Mouse (Mus musculus): Measurements from ENCODE around the gene Dis3l. TPM values are rescaled to one million over a fixed set of nuclear protein-coding genes. Genes with fewer than 3 reads are reported as not detected.
A peak's percentile ranks its signal among the peaks of the same experiment; 100 is the strongest.
"Not testable (repeated sequence)": the region's sequence is repeated elsewhere in the genome, so short reads cannot be mapped to it uniquely, and the experiment has no call there.

Dis3l gene
- polyA plus RNA-seq, 1 experiment, result 16.9 TPM

DNA sequence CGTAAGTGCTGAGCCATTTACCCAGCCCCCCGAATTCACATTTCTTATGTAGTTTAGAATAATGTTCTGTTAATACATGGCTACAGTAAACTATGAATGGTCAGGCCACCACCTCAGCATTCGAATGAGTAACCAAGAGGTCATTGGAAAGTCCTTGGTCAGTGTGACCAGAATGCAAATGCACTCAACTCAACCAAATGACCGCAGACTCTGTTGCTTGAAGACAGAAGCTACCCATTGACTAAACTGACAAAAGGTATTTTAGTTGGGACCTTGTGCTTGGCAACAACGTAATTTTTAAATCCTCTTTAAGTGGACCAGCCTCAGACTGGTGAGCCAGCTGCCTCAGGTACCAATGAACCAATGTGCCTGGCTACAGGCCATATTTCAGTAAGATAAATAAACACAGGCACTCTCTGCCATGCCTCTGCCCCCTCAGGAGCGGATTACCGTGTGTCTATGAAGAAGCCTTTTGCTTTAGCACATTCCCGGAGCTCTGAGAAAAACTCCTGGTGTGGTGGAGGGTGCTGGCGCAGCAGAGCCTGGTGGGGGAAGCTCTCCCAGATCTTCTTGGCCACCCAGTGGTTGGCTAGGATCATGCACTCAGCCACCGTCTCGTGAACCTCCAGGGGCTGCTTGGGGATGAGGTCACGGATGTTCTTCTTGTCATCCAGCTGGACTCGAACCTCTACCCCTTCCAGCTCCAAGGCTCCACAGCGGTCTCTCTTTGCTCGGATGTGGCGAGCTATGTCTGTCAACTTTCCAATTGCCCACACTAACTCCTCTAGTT lies 29.9 kb downstream of the Dis3l start:
- no peak overlapping the region for H3K4me3 ChIP-seq (replicated peaks; ENCODE audit: control insufficient read depth, low read depth, low read length)
- TF ChIP-seq CTCF (IDR thresholded peaks at IDR 0.05; ENCODE audit: control insufficient read depth, insufficient read depth, low read length), result no peak; the same call in 1 of the 2 replicates
- no peak for TF ChIP-seq POLR2A (IDR thresholded peaks at IDR 0.05; ENCODE audit: borderline replicate concordance, control insufficient read depth, low read depth, low read length)
- H3K4me1 ChIP-seq (ENCODE audit: control insufficient read depth, insufficient read depth, low read length), result no peaks in the 10 kb centered on the region
- no peak overlapping the region for H3K27ac ChIP-seq (ENCODE audit: control insufficient read depth, insufficient read depth, low read depth, low read length, poor library complexity)
- WGBS, result 85% methylated on average over 16 of the region's 16 CpGs

DNA sequence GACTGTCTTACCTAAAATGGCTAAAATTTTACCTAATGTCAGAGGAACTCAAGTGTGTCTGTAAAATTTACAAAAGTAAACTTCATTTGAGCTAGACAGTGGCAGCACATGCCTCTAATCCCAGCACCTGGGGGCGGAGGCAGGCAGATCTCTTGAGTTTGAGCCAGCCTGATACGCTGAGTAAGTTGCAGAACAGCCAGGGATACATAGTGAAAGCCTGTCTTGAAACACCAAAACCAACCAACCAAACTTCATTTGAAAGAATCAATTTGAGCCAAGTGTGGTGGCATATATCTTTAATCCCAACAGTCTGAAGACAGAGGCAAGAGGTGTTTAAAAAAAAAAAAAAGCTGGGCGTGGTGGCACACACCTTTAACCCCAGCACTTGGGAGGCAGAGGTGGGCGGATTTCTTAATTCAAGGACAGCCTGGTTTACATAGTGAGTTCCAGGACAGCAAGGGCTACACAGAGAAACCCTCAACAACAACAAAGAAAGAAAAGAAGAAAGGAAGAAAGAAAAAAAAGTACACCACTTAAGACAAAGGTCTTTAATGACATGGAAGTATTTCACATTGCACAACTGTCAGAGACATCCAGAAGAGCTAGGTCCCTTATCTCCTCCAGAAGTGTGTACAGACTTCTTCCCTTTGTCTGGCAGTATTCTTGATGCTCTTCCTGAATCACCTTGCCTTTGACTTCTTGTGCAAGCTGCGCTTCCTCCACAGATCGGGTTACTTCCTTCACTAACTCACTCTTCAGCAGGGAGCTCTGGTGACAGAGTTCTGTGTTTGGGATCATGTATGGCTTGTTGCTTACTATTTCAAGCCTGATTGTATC lies 34.4 kb downstream of the Dis3l start:
- Histone ChIP-seq H3K27ac (ENCODE audit: control insufficient read depth, insufficient read depth, low read depth, low read length, poor library complexity) (no peak overlapping the region), H3K4me1 (ENCODE audit: control insufficient read depth, insufficient read depth, low read length) (no peaks in the 10 kb centered on the region), H3K4me3 (replicated peaks; ENCODE audit: control insufficient read depth, low read depth, low read length) (no peak overlapping the region)
- TF ChIP-seq POLR2A (IDR thresholded peaks at IDR 0.05; ENCODE audit: borderline replicate concordance, control insufficient read depth, low read depth, low read length) (no peak), CTCF (IDR thresholded peaks at IDR 0.05; ENCODE audit: control insufficient read depth, insufficient read depth, low read length) (no peak)
- WGBS, result 68% methylated on average over 6 of the region's 6 CpGs

DNA sequence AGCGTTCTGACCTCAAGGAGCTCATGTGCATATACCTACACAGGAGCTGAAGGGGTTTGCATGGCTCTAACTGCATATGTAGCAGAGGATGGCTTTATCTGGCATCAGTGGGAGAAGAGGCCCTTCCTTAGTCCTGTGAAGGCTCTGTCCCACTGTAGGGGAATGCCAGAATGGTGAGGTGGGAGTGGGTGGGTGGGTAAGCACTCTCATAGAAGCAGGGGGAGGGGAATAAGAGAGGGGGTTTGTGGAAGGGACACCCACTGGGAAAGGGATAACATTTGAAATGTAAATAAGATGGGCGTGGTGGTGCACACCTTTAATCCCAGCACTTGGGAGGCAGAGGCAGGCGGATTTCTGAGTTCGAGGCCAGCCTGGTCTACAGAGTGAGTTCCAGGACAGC lies 38.0 kb downstream of the Dis3l start:
- not testable (repeated sequence) for H3K4me3 ChIP-seq (replicated peaks; ENCODE audit: control insufficient read depth, low read depth, low read length); H3K4me1 ChIP-seq (ENCODE audit: control insufficient read depth, insufficient read depth, low read length); H3K27ac ChIP-seq (ENCODE audit: control insufficient read depth, insufficient read depth, low read depth, low read length, poor library complexity)
- 91% methylated on average over 4 of the region's 4 CpGs for WGBS

DNA sequence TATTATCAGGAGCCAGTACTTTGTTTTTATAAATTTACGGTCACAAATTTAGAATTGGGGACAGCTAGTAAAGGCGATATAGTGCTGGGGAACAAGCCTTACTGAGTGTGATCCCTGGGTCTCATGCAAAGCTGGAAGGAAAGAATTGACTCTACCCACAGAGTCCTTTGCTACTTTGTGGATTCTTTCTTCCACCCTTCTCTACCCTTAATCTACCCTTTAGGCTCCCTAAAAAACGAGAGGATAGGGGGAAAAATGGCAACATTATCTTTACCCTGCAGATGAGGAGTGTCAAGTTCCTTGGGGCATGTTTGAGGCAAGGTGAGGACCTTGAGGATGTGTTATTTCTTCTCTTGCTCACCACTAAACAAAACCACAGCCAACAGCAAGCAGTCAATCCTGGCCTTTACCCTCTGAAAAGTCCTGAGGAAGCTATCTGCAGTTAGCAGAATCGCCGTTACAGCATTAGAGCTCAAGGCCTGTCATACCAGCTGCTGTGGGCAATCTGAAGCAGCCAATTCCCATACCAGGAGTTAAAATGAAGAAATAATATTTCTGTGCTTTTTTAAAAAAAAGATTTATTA lies 58.6 kb downstream of the Dis3l start:
- 12% methylated on average over 5 of the region's 5 CpGs for WGBS
- TF ChIP-seq CTCF (IDR thresholded peaks at IDR 0.05; ENCODE audit: control insufficient read depth, insufficient read depth, low read length) (no peak), POLR2A (IDR thresholded peaks at IDR 0.05; ENCODE audit: borderline replicate concordance, control insufficient read depth, low read depth, low read length) (no peak)
- H3K27ac ChIP-seq (ENCODE audit: control insufficient read depth, insufficient read depth, low read depth, low read length, poor library complexity), result peak overlapping the region; percentile 43; the same call in 1 of the 2 replicates
- peaks cover 2% of the 10 kb centered on the region; the same call in 1 of the 2 replicates for H3K4me1 ChIP-seq (ENCODE audit: control insufficient read depth, insufficient read depth, low read length)
- H3K4me3 ChIP-seq (replicated peaks; ENCODE audit: control insufficient read depth, low read depth, low read length), result peak overlapping the region; percentile 50

DNA sequence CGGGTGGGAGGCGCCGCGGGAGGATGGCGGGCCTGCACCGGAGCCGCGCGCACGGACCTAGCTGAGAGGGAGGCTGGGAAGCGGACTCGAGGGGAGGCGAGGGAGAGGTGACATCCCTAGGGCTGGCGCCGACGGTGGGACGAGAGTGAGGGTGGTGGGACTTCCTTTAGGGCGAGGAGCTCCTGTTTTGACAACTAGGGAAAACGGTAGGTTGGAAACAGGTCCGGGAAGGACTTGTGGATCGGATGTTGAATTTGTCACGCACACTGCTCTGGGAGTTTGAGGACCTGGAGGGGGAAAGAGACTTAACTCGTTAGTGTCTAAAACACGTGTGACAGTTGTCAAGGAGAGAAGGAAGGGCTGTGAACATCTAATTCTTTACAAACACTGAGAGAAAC lies 59.3 kb downstream of the Dis3l start:
- H3K4me1 ChIP-seq (ENCODE audit: control insufficient read depth, insufficient read depth, low read length), result peaks cover 2% of the 10 kb centered on the region; the same call in 1 of the 2 replicates
- H3K27ac ChIP-seq (ENCODE audit: control insufficient read depth, insufficient read depth, low read depth, low read length, poor library complexity), result peak overlapping the region; percentile 76
- peak overlapping the region; percentile 87 for H3K4me3 ChIP-seq (replicated peaks; ENCODE audit: control insufficient read depth, low read depth, low read length)
- TF ChIP-seq POLR2A (IDR thresholded peaks at IDR 0.05; ENCODE audit: borderline replicate concordance, control insufficient read depth, low read depth, low read length) (no peak), CTCF (IDR thresholded peaks at IDR 0.05; ENCODE audit: control insufficient read depth, insufficient read depth, low read length) (no peak)
- WGBS, result 0% methylated on average over 24 of the region's 24 CpGs

DNA sequence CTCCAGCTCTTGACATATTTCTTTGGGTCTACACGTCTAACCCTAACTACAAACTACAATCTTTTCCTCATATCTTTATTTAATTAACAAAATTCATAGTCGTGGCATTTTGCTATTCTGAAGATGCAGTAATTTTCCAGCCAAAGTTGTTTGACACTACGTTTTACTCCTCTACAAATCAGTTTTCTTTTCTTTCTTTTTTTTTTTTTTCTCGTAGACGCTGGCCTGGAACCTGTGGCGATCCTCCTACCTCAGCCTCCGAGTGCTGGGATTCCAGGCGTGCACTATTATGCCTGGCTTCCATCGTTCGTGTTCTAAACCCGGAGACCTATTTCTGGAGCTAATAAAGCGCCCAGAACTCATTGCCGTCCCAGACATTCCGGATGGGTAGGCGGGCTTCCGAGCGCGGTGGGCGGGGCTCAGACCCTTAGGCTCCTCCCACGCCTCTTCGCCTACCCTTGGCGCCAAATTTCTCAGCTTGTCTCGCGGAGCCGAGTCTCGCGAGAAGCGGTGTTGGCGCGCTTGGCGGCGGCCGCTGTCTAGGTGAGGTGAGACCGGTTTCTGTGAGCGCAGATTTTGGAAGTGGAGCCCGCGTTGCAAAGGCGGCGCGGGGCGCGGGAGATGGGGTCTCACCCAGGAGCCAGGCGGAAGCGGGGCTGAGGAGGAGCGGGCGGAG lies 59.8 kb downstream of the Dis3l start, which contains the start of gene Tipin:
Tipin (plus strand) TSS at position 477 of the 676 bp plus-strand sequence.
- Histone ChIP-seq H3K4me3 (replicated peaks; ENCODE audit: control insufficient read depth, low read depth, low read length) (peak within 1 kb of the TSS; percentile 87), H3K27ac (ENCODE audit: control insufficient read depth, insufficient read depth, low read depth, low read length, poor library complexity) (peak within 1 kb of the TSS; percentile 76), H3K4me1 (ENCODE audit: control insufficient read depth, insufficient read depth, low read length) (peaks cover 2% of the 10 kb centered on the region; the same call in 1 of the 2 replicates)
- WGBS, result under 1% methylated on average over 46 of the region's 46 CpGs
- TF ChIP-seq POLR2A (IDR thresholded peaks at IDR 0.05; ENCODE audit: borderline replicate concordance, control insufficient read depth, low read depth, low read length) (peak; percentile 97), CTCF (IDR thresholded peaks at IDR 0.05; ENCODE audit: control insufficient read depth, insufficient read depth, low read length) (no peak)

DNA sequence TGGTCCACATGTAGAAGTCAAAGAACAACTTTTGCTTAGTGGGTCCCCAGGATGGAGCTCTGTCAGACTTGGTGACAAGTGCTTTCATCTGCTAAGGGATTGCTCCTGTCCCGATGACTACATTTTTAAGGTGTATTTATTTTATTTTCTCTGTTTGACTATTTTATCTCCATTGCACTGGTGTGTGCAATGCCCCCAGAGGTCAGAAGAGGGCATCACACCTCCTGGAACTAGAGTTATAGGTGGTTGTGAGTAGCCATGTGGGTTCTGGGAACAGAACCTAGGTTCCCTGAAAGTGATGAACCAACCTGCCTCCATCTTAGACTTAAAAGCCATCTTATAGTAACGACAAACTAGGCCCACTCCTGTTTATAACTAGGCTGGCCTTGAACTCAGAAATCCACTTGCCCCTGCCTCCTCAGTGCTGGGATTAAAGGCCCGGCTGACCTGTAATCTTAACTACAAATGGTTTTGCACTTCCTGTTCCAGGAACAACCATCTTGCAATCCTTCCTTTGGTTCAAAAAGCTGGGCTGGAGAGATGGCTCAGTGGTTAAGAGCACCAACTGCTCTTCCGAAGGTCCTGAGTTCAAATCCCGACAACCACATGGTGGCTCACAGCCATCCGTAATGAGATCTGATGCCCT lies 62.3 kb downstream of the Dis3l start:
- 77% methylated on average over 6 of the region's 6 CpGs for WGBS
- H3K27ac ChIP-seq (ENCODE audit: control insufficient read depth, insufficient read depth, low read depth, low read length, poor library complexity), result no peak overlapping the region
- peaks cover 2% of the 10 kb centered on the region; the same call in 1 of the 2 replicates for H3K4me1 ChIP-seq (ENCODE audit: control insufficient read depth, insufficient read depth, low read length)
- H3K4me3 ChIP-seq (replicated peaks; ENCODE audit: control insufficient read depth, low read depth, low read length), result no peak overlapping the region
- TF ChIP-seq CTCF (IDR thresholded peaks at IDR 0.05; ENCODE audit: control insufficient read depth, insufficient read depth, low read length) (no peak), POLR2A (IDR thresholded peaks at IDR 0.05; ENCODE audit: borderline replicate concordance, control insufficient read depth, low read depth, low read length) (no peak)

All from bone marrow, adult 2 months (tissue).